Mouse (Mus musculus) R1 (cell line): Measurements from ENCODE around the gene Olfr1388.
"Not testable (repeated sequence)": the region's sequence is repeated elsewhere in the genome, so short reads cannot be mapped to it uniquely, and the experiment has no call there.

Experiments
- DNase-seq: peaks from one replicate; pipeline ENCODE4 v3.0.0-alpha.2; 2018; ENCODE audit warnings: low read depth, low spot score

Gene Olfr1388

GRCm38 (mm10) chr11:49436411-49436810 lies at the start of gene Olfr1388:
Olfr1388 (plus strand) TSS chr11:49436624.
- DNase-seq, result no peak

DNA sequence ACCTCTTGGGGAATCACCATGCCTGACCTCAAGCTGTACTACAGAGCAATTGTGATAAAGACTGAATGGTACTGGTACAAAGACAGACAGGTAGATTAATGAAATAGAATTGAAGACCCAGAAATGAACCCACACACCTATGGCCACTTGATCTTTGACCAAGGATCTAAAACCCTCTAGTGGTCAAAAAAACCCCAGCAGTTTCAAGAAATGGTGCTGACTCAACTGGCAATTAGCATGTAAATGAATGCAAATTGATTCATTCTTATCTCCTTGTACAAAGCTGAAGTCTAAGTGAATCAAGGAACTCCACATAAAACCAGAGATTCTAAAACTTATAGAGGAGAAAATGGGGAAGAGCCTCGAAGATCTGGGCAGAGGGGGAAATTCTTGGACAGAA lies 43.7 kb upstream of the Olfr1388 start:
- peak; percentile 60 for DNase-seq

GRCm38 (mm10) chr11:49406784-49407183 lies 29.6 kb upstream of the Olfr1388 start:
- DNase-seq, result no peak

- peak; percentile 83 for DNase-seq
Observed at GRCm38 (mm10) chr11:49410540-49410939, 25.9 kb upstream of the Olfr1388 start.

DNA sequence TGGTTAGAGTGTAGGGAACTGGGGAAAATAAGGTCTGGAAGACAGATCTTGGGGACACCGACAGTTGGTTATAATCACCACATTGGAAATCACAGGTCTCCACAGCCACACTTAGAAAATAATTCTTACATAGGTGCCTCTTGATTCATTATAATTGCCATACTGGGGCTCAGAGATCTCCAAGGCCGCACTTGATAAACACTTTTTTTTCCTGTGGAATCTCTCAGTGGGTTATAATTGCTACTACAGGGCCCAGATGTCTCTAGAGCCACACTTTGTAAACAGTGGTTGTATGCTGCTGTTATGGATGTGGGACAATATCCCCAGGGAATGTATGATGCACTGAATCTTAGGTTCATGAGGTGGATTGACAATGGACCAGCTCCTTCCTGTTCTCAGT lies 13.7 kb upstream of the Olfr1388 start, which contains the start of gene Olfr1389:
Gene Olfr1389 (plus strand): TSS at position 301 of the 400 bp plus-strand sequence.
- no peak for DNase-seq

GRCm38 (mm10) chr11:49425257-49425927 lies 11.0 kb upstream of the Olfr1388 start:
- DNase-seq, result no peak

DNA sequence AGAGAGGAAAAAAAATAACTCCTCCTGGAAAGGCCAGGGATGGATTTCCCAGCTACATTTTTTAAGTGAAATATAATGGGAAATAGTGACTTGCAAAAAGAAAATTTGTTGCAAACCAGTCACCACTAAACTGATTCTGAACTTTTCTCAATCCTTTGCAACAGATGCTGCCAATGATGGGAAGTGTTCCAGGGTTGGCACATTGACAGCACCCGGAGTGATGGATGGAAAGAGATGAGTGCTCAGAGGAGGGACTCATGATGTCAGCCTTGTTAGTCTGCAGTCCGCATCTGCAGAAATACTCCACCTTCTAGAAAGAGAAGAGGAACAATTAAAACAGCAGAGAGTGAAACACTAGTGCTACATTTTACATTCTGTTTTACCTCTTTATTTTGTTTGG lies 6.8 kb upstream of the Olfr1388 start:
- DNase-seq, result no peak

- no peak for DNase-seq
Observed at GRCm38 (mm10) chr11:49455043-49455442, 18.6 kb downstream of the Olfr1388 start, which contains the start of gene Olfr1387. Olfr1387 (plus strand) TSS chr11:49455343.

GRCm38 (mm10) chr11:49464746-49465145 lies 28.3 kb downstream of the Olfr1388 start, which contains the start of gene Olfr1386:
Olfr1386 (plus strand) TSS chr11:49465046.
- not testable (repeated sequence) for DNase-seq

DNA sequence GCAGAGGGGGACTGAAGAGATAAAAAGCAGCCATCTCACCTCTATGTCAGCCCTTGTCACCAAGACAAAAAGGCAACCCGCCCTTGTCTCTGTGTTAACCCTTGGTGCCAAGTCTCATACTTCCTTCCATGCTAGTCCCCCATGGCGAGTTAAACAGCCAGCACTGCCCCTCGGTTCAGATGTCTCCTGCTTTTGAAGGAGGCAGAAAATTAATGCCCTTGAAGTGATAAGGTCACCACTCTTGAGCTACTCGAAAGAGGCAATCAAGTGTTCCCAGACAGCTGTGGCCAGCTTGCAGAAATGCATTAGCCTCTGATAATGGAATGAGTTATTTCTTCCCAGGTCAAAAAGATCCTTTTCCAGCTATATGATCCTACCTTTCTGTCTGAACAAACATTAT lies 49.5 kb downstream of the Olfr1388 start:
- DNase-seq, result peak; percentile 2

DNA sequence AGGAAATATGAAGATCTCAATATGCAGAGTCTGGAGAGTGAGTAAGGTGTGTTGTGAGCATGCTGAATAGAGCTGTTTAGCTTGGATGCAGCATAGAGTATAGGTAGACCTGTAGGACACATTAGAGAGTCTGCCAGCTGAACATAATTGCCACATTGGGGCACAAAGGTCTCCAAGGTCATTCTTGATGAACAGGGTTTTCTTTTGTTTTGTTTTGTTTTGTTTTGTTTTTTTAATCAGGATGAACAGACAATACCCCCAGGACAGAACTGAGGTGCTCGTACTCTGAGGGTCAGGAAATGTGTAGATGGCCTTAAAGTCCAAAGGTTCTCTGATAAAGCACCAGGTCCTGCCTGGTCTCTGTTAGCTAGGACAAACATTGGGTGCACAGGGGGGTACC lies 52.3 kb downstream of the Olfr1388 start, which contains the start of gene Olfr1385:
Gene Olfr1385 (plus strand): TSS at position 301 of the 400 bp plus-strand sequence.
- not testable (repeated sequence) for DNase-seq
